In genomic region chr5:33919466-33919865, GRCm38 (mm10) we compare ENCODE assay signal across 16 mouse cellular contexts. TPM values are rescaled to one million over a fixed set of nuclear protein-coding genes. Genes with fewer than 3 reads are reported as not detected.
DNase-seq lines count a peak whose midpoint lies in the region; ATAC-seq lines count a peak whose summit lies in the region.
"Had no signal": no experiment of that assay in that cellular context is flagged by ENCODE, and none has a peak within 500 bp of the region (broad histone marks: within the 10 kb centered on the region; RNA-seq: fewer than 3 reads in every experiment).

No protein-coding gene starts in this region.

- peak; percentile 49 for DNase-seq in adrenal gland, adult 2 months
- no peak for DNase-seq in adrenal gland, adult 18-20 months (ENCODE audit: low spot score in 2 of 2)
- peak; percentile 64 for DNase-seq in right cerebral cortex, adult 18-20 months
- no peak for DNase-seq in right cerebral cortex, postnatal 14 days
- DNase-seq in cerebellum, adult 9-10 months: peak; percentile 89
- peak; percentile 45 for DNase-seq in telencephalon, adult 2 months (ENCODE audit: low read depth, low spot score)
- DNase-seq in testis, postnatal 10 days (ENCODE audit: low spot score): no peak
- DNase-seq: forebrain, postnatal 0 days; gastrocnemius, adult 2 months; kidney, adult 9 months; kidney, postnatal 4 days; lung, adult 18-20 months; thymus, postnatal 36 days had no signal

- no peak for ATAC-seq in CD4-positive, CD25-positive, alpha-beta regulatory T cell, adult 4 months
- ATAC-seq: forebrain, postnatal 0 days; inflammation-experienced regulatory T-cells, adult 6 months; midbrain, embryonic 15.5 days had no signal

RNA-seq across cellular contexts. Expression of gene Nelfa, which starts 16.7 kb away (rescaled TPM):
- total RNA-seq in adrenal gland, adult 2 months (2021): 10 to 100 TPM; 21.1 to 21.8 TPM
- 35.8 and 38.4 TPM in 2 replicates for polyA plus RNA-seq in adrenal gland, adult 2 months (2012; rRNA removed)
- 10 to 100 TPM; 17.9 to 19.9 TPM for total RNA-seq in adrenal gland, adult 18-20 months (2021)
- 10 to 100 TPM; 36.7 to 66.6 TPM for polyA plus RNA-seq in CD4-positive, CD25-positive, alpha-beta regulatory T cell, adult 4 months (2017; shearing (Covaris generic))

Comparison
In these comparisons a context has a peak if more than half of its experiments do, and no peak if none do; other contexts are left out.
1. DNase-seq: peak in adrenal gland, adult 2 months (single experiment), right cerebral cortex, adult 18-20 months (single experiment), cerebellum, adult 9-10 months (single experiment) and telencephalon, adult 2 months (single experiment); none in adrenal gland, adult 18-20 months (0 of 2), right cerebral cortex, postnatal 14 days (single experiment) and testis, postnatal 10 days (single experiment).